Mouse (Mus musculus): Measurements from ENCODE around the gene Serhl. TPM values are rescaled to one million over a fixed set of nuclear protein-coding genes. Genes with fewer than 3 reads are reported as not detected.
"Not testable (repeated sequence)": the region's sequence is repeated elsewhere in the genome, so short reads cannot be mapped to it uniquely, and the experiment has no call there.

Serhl gene
- polyA plus RNA-seq, 1 experiment from 2014 or later = 61.5 TPM

GRCm38 (mm10) chr15:83126582-83126981 is 37.3 kb downstream of the Serhl start:
- no peak for ATAC-seq (replicated peaks; ENCODE audit: insufficient number of reproducible peaks, insufficient read depth, low FRiP score, low read depth)

GRCm38 (mm10) chr15:83127037-83127436 is 37.7 kb downstream of the Serhl start:
- WGBS = 78% methylated on average over 3 of the region's 3 CpGs
- ATAC-seq (replicated peaks; ENCODE audit: insufficient number of reproducible peaks, insufficient read depth, low FRiP score, low read depth) = not testable (repeated sequence)

More at GRCm38 (mm10) chr15:83126582-83126981, 37.3 kb downstream of the Serhl start:
- Histone ChIP-seq H3K4me2 (no peak overlapping the region), H3K27me3 (no peaks in the 10 kb centered on the region), H3K4me1 (replicated peaks) (peaks cover 6% of the 10 kb centered on the region), H3K36me3 (peaks cover 64% of the 10 kb centered on the region), H3K9ac (no peak overlapping the region), H3K27ac (no peak overlapping the region), H3K4me3 (no peak overlapping the region), H3K9me3 (replicated peaks) (no peaks in the 10 kb centered on the region)
- 86% methylated on average over 9 of the region's 9 CpGs for WGBS

GRCm38 (mm10) chr15:83129530-83130231 is 40.4 kb downstream of the Serhl start:
- H3K4me3 ChIP-seq = no peak overlapping the region
- no peak for ATAC-seq (replicated peaks; ENCODE audit: insufficient number of reproducible peaks, insufficient read depth, low FRiP score, low read depth)
- no peaks in the 10 kb centered on the region for H3K4me1 ChIP-seq (replicated peaks)
- no peaks in the 10 kb centered on the region for H3K27me3 ChIP-seq
- no peaks in the 10 kb centered on the region for H3K9me3 ChIP-seq (replicated peaks)
- no peak overlapping the region for H3K9ac ChIP-seq
- no peak overlapping the region for H3K4me2 ChIP-seq
- H3K27ac ChIP-seq = no peak overlapping the region
- H3K36me3 ChIP-seq = peaks cover 95% of the 10 kb centered on the region
- 91% methylated on average over 7 of the region's 7 CpGs for WGBS

More at GRCm38 (mm10) chr15:83127037-83127436, 37.7 kb downstream of the Serhl start:
- not testable (repeated sequence) for H3K9me3 ChIP-seq (replicated peaks); H3K4me2 ChIP-seq; H3K27ac ChIP-seq; H3K27me3 ChIP-seq; H3K9ac ChIP-seq; H3K4me3 ChIP-seq; H3K4me1 ChIP-seq (replicated peaks)
- H3K36me3 ChIP-seq = peaks cover 68% of the 10 kb centered on the region

- no peak overlapping the region for H3K27ac ChIP-seq
- no peaks in the 10 kb centered on the region for H3K4me1 ChIP-seq (replicated peaks)
- H3K36me3 ChIP-seq = peaks cover 85% of the 10 kb centered on the region
- no peak overlapping the region for H3K9ac ChIP-seq
- H3K4me2 ChIP-seq = no peak overlapping the region
- H3K27me3 ChIP-seq = no peaks in the 10 kb centered on the region
- no peaks in the 10 kb centered on the region for H3K9me3 ChIP-seq (replicated peaks)
- WGBS = 83% methylated on average over 6 of the region's 6 CpGs
- H3K4me3 ChIP-seq = no peak overlapping the region
- ATAC-seq (replicated peaks; ENCODE audit: insufficient number of reproducible peaks, insufficient read depth, low FRiP score, low read depth) = no peak
Observed at GRCm38 (mm10) chr15:83134671-83135070, 45.4 kb downstream of the Serhl start.

GRCm38 (mm10) chr15:83135654-83136053 is 46.3 kb downstream of the Serhl start:
- 63% methylated on average over 2 of the region's 2 CpGs for WGBS
- H3K27me3 ChIP-seq = no peaks in the 10 kb centered on the region
- no peaks in the 10 kb centered on the region for H3K9me3 ChIP-seq (replicated peaks)
- H3K4me3 ChIP-seq = no peak overlapping the region
- H3K4me1 ChIP-seq (replicated peaks) = peaks cover 4% of the 10 kb centered on the region; the same call in 1 of the 2 replicates
- H3K36me3 ChIP-seq = peaks cover 76% of the 10 kb centered on the region
- H3K9ac ChIP-seq = no peak overlapping the region
- no peak overlapping the region for H3K4me2 ChIP-seq
- no peak for ATAC-seq (replicated peaks; ENCODE audit: insufficient number of reproducible peaks, insufficient read depth, low FRiP score, low read depth)
- no peak overlapping the region for H3K27ac ChIP-seq

GRCm38 (mm10) chr15:83142861-83143260 is 53.6 kb downstream of the Serhl start:
- Histone ChIP-seq H3K4me1 (replicated peaks) (peaks cover 24% of the 10 kb centered on the region), H3K4me2 (no peak overlapping the region), H3K9me3 (replicated peaks) (no peaks in the 10 kb centered on the region), H3K27me3 (no peaks in the 10 kb centered on the region), H3K36me3 (peaks cover 24% of the 10 kb centered on the region), H3K27ac (peak overlapping the region; percentile 7; the same call in 1 of the 2 replicates), H3K4me3 (no peak overlapping the region), H3K9ac (no peak overlapping the region)
- no peak for ATAC-seq (replicated peaks; ENCODE audit: insufficient number of reproducible peaks, insufficient read depth, low FRiP score, low read depth)
- WGBS = 47% methylated on average over 5 of the region's 5 CpGs

- Histone ChIP-seq H3K4me2 (no peak overlapping the region), H3K9me3 (replicated peaks) (no peaks in the 10 kb centered on the region), H3K9ac (no peak overlapping the region), H3K4me1 (replicated peaks) (peaks cover 32% of the 10 kb centered on the region), H3K36me3 (peaks cover 18% of the 10 kb centered on the region), H3K27ac (no peak overlapping the region), H3K27me3 (no peaks in the 10 kb centered on the region), H3K4me3 (no peak overlapping the region)
- ATAC-seq (replicated peaks; ENCODE audit: insufficient number of reproducible peaks, insufficient read depth, low FRiP score, low read depth) = no peak
- 92% methylated on average over 6 of the region's 6 CpGs for WGBS
Observed at GRCm38 (mm10) chr15:83145541-83145940, 56.2 kb downstream of the Serhl start.

- peak overlapping the region; percentile 83 for H3K4me3 ChIP-seq
- H3K9me3 ChIP-seq (replicated peaks) = no peaks in the 10 kb centered on the region
- 3% methylated on average over 21 of the region's 21 CpGs for WGBS
- peaks cover 18% of the 10 kb centered on the region for H3K36me3 ChIP-seq
- H3K9ac ChIP-seq = peak overlapping the region; percentile 88
- peaks cover 21% of the 10 kb centered on the region for H3K4me1 ChIP-seq (replicated peaks)
- no peak for ATAC-seq (replicated peaks; ENCODE audit: insufficient number of reproducible peaks, insufficient read depth, low FRiP score, low read depth)
- H3K27me3 ChIP-seq = no peaks in the 10 kb centered on the region
- peak overlapping the region; percentile 75 for H3K4me2 ChIP-seq
- H3K27ac ChIP-seq = peak overlapping the region; percentile 98
Observed at GRCm38 (mm10) chr15:83148395-83148794, 59.1 kb downstream of the Serhl start.

GRCm38 (mm10) chr15:83148801-83149195 is 59.5 kb downstream of the Serhl start:
- Histone ChIP-seq H3K27ac (peak overlapping the region; percentile 98), H3K4me3 (peak overlapping the region; percentile 83), H3K9ac (peak overlapping the region; percentile 88), H3K4me2 (peak overlapping the region; percentile 75), H3K27me3 (no peaks in the 10 kb centered on the region), H3K36me3 (peaks cover 18% of the 10 kb centered on the region), H3K4me1 (replicated peaks) (peaks cover 21% of the 10 kb centered on the region), H3K9me3 (replicated peaks) (no peaks in the 10 kb centered on the region)
- peak; percentile 87 for ATAC-seq (replicated peaks; ENCODE audit: insufficient number of reproducible peaks, insufficient read depth, low FRiP score, low read depth)
- 0% methylated on average over 24 of the region's 41 CpGs for WGBS

- WGBS = under 1% methylated on average over 56 of the region's 56 CpGs
- peak; percentile 93 for ATAC-seq (replicated peaks; ENCODE audit: insufficient number of reproducible peaks, insufficient read depth, low FRiP score, low read depth)
- Histone ChIP-seq H3K36me3 (peaks cover 22% of the 10 kb centered on the region), H3K27me3 (no peaks in the 10 kb centered on the region), H3K9ac (peak within 1 kb of the TSS; percentile 88), H3K4me2 (peak within 1 kb of the TSS; percentile 75), H3K4me3 (peak within 1 kb of the TSS; percentile 83), H3K9me3 (replicated peaks) (no peaks in the 10 kb centered on the region), H3K4me1 (replicated peaks) (peaks cover 17% of the 10 kb centered on the region), H3K27ac (peak within 1 kb of the TSS; percentile 98)
Observed at GRCm38 (mm10) chr15:83149196-83150072, 60.1 kb downstream of the Serhl start, which contains the start of gene Poldip3. Gene Poldip3 (minus strand): TSS chr15:83149384.

GRCm38 (mm10) chr15:83150073-83150442 is 60.8 kb downstream of the Serhl start:
- Histone ChIP-seq H3K4me3 (peak overlapping the region; percentile 83), H3K9me3 (replicated peaks) (no peaks in the 10 kb centered on the region), H3K9ac (peak overlapping the region; percentile 88), H3K27me3 (no peaks in the 10 kb centered on the region), H3K27ac (peak overlapping the region; percentile 98), H3K36me3 (peaks cover 22% of the 10 kb centered on the region), H3K4me1 (replicated peaks) (peaks cover 14% of the 10 kb centered on the region), H3K4me2 (peak overlapping the region; percentile 53)
- 26% methylated on average over 3 of the region's 3 CpGs for WGBS
- ATAC-seq (replicated peaks; ENCODE audit: insufficient number of reproducible peaks, insufficient read depth, low FRiP score, low read depth) = no peak

All from heart, embryonic 15.5 days (tissue).